Mouse (Mus musculus) liver, embryonic 14.5 days (tissue): ENCODE measurements at regions not wholly inside any gene's neighbourhood (a gene's known extent, or its start where the extent isn't known, plus 50 kb on each side); places are given as distances from the start of the nearest gene placed in this dataset.

ENCODE experiments used
- ATAC-seq: fragments of 200-750 bp; cut with Nextera tagmentation; 2 replicates; pipeline ENCODE4 v1.8.0; 2017; ENCODE audit warnings: moderate number of reproducible peaks, mild to moderate bottlenecking, moderate library complexity; ENCODE audit not compliant: insufficient read depth
- DNase-seq, 3 experiments: peaks; one replicate each; pipeline ENCODE4 v3.0.0-alpha.2; 2012 to 2013; ENCODE audit warnings: low read depth in 3 of 3, low spot score in 3 of 3
- H3K27ac ChIP-seq: fragments of 300-500 bp; sonication (generic); 2 replicates; pipeline ENCODE4 v1.5.1; 2014; ENCODE audit warnings: moderate library complexity, mild to moderate bottlenecking, control low read depth, inconsistent platforms
- H3K27me3 ChIP-seq: fragments of 300-500 bp; sonication (generic); 2 replicates; pipeline ENCODE4 v1.6.1; 2014; ENCODE audit warnings: mild to moderate bottlenecking, low read length, moderate library complexity; ENCODE audit not compliant: control insufficient read depth, insufficient read depth
- H3K36me3 ChIP-seq: fragments of 300-500 bp; sonication (generic); replicated peaks from 2 replicates; pipeline ENCODE4 v1.6.1; 2014; ENCODE audit warnings: low read depth; ENCODE audit not compliant: control insufficient read depth, insufficient read depth
- H3K4me1 ChIP-seq, 2 experiments: fragments of 200-500 bp in 1 of 2; fragments of 300-500 bp in 1 of 2; sonication (generic) in 1 of 2; replicated peaks; 2 replicates each; pipeline ENCODE4 v1.6.1; 2012 to 2014; ENCODE audit warnings: antibody characterized with exemption in 1 of 2, inconsistent platforms in 1 of 2, low read length in 1 of 2; ENCODE audit not compliant: control insufficient read depth in 2 of 2, insufficient read depth in 2 of 2
- H3K4me2 ChIP-seq: fragments of 300-500 bp; sonication (generic); 2 replicates; pipeline ENCODE4 v1.6.1; 2014; ENCODE audit warnings: low read depth, mild to moderate bottlenecking, control low read depth, moderate library complexity
- H3K4me3 ChIP-seq, 2 experiments: fragments of 200-500 bp in 1 of 2; fragments of 300-500 bp in 1 of 2; sonication (generic) in 1 of 2; 2 replicates each; pipeline ENCODE4 v1.5.1; 2012 to 2014; ENCODE audit warnings: low read depth in 2 of 2, low read length in 2 of 2, mild to moderate bottlenecking in 2 of 2, control low read depth in 1 of 2, inconsistent platforms in 1 of 2, moderate library complexity in 1 of 2; ENCODE audit not compliant: insufficient read depth in 1 of 2
- H3K9ac ChIP-seq: fragments of 300-500 bp; sonication (generic); replicated peaks from 2 replicates; pipeline ENCODE4 v1.6.1; 2014; ENCODE audit warnings: mild to moderate bottlenecking, control low read depth, moderate library complexity
- H3K9me3 ChIP-seq: fragments of 300-500 bp; sonication (generic); 2 replicates; pipeline ENCODE4 v1.6.1; 2016; ENCODE audit warnings: low read length, mixed read lengths; ENCODE audit not compliant: control insufficient read depth
- CTCF ChIP-seq: IDR thresholded peaks from 2 replicates; pipeline ENCODE4 v1.5.1; 2016; ENCODE audit warnings: antibody characterized with exemption, low read depth, control low read depth
- EP300 ChIP-seq: IDR thresholded peaks from 2 replicates; pipeline ENCODE4 v1.6.1; 2016; ENCODE audit warnings: antibody characterized with exemption, low read depth
- WGBS: fragments of 180-500 bp; shearing (Covaris S2); extraction: QIAGEN DNeasy Blood & Tissue Kit; methylation state at CpG from one replicate; pipeline ENCODE4 v1.1.7; 2014; ENCODE audit not compliant: insufficient replicate concordance; 5-methylcytosine and 5-hydroxymethylcytosine counted together

- no peak overlapping the region for H3K9ac ChIP-seq
- no peaks in the 10 kb centered on the region for H3K9me3 ChIP-seq
- no peak overlapping the region for H3K4me3 ChIP-seq
- 64% methylated on average over 5 of the region's 5 CpGs for WGBS
- no peak overlapping the region for H3K4me2 ChIP-seq
- no peak overlapping the region for H3K27ac ChIP-seq
- no peaks in the 10 kb centered on the region for H3K36me3 ChIP-seq
- H3K4me1 ChIP-seq: no peaks in the 10 kb centered on the region
- ATAC-seq (no peak), DNase-seq (no peak)
- no peaks in the 10 kb centered on the region for H3K27me3 ChIP-seq
- no peak for TF ChIP-seq CTCF
- TF ChIP-seq EP300: no peak
Observed at GRCm38 (mm10) chr2:51267662-51268061, 118.8 kb upstream of the Rnd3 start.

- Histone ChIP-seq H3K9me3 (no peaks in the 10 kb centered on the region), H3K27me3 (no peaks in the 10 kb centered on the region), H3K9ac (no peak overlapping the region), H3K4me1 (no peaks in the 10 kb centered on the region), H3K36me3 (no peaks in the 10 kb centered on the region), H3K4me2 (no peak overlapping the region), H3K27ac (no peak overlapping the region), H3K4me3 (no peak overlapping the region)
- no peak for ATAC-seq
- DNase-seq: no peak
- TF ChIP-seq CTCF (no peak), EP300 (no peak)
- 64% methylated on average over 1 of the region's 1 CpGs for WGBS
Observed at GRCm38 (mm10) chr2:51262506-51262905, 113.6 kb upstream of the Rnd3 start.

GRCm38 (mm10) chr2:51250798-51251197, 101.9 kb upstream of the Rnd3 start:
- Histone ChIP-seq H3K9me3 (no peaks in the 10 kb centered on the region), H3K4me3 (no peak overlapping the region), H3K27me3 (no peaks in the 10 kb centered on the region), H3K9ac (no peak overlapping the region), H3K4me2 (no peak overlapping the region), H3K36me3 (no peaks in the 10 kb centered on the region), H3K27ac (no peak overlapping the region), H3K4me1 (no peaks in the 10 kb centered on the region)
- 64% methylated on average over 6 of the region's 6 CpGs for WGBS
- TF ChIP-seq CTCF (no peak), EP300 (no peak)
- DNase-seq: no peak
- ATAC-seq: no peak

DNA sequence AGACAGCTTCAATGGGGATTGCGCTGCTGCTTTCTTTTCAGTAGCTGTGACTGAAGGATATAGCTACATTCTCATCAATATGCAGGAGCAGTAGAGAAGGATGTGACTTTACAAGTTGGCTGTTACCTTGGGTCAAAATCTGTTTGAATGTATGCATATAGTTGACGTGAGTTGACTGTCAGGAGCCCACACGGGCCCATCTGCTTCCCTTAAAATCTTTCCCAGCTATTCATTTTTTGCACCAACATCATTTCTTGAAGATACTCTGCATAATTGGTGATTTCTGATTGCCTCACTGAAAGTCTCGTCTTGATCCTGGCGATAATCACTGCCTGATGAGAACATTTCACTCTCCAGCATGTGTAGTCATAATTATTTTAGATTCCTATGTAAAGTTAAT, 92.7 kb upstream of the Rnd3 start:
- H3K27me3 ChIP-seq: no peaks in the 10 kb centered on the region
- H3K9ac ChIP-seq: no peak overlapping the region
- no peaks in the 10 kb centered on the region for H3K36me3 ChIP-seq
- H3K4me1 ChIP-seq: no peaks in the 10 kb centered on the region
- no peaks in the 10 kb centered on the region for H3K9me3 ChIP-seq
- ATAC-seq: no peak
- WGBS: 52% methylated on average over 5 of the region's 5 CpGs
- no peak overlapping the region for H3K4me2 ChIP-seq
- no peak overlapping the region for H3K27ac ChIP-seq
- DNase-seq: no peak
- TF ChIP-seq EP300 (no peak), CTCF (no peak)
- H3K4me3 ChIP-seq: no peak overlapping the region

DNA sequence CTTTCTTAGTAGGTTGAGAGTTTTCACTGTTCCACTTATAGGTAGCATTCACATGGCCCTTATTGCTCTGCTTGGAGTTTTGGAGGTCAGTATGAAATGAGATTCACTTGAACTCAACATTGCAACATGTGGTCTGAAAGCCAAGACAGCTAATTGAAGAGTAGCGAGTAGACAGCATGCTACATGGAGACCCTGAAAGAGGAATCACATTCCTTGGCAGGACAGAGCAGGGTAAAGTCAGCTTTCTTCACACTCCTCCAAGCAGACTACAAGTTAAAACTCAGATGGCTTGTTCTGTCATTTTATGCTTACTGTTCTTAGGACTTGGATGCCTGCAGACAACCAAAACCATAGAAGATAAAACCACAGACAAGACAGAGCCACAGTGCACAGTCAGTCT, 91.1 kb upstream of the Rnd3 start:
- no peak for DNase-seq
- no peaks in the 10 kb centered on the region for H3K9me3 ChIP-seq
- no peaks in the 10 kb centered on the region for H3K27me3 ChIP-seq
- no peaks in the 10 kb centered on the region for H3K36me3 ChIP-seq
- no peak for ATAC-seq
- H3K4me3 ChIP-seq: no peak overlapping the region
- H3K9ac ChIP-seq: no peak overlapping the region
- WGBS: 67% methylated on average over 1 of the region's 1 CpGs
- no peaks in the 10 kb centered on the region for H3K4me1 ChIP-seq
- H3K27ac ChIP-seq: no peak overlapping the region
- H3K4me2 ChIP-seq: no peak overlapping the region
- TF ChIP-seq EP300: no peak

GRCm38 (mm10) chr2:51238992-51239391, 90.1 kb upstream of the Rnd3 start:
- Histone ChIP-seq H3K36me3 (no peaks in the 10 kb centered on the region), H3K4me1 (no peaks in the 10 kb centered on the region), H3K27me3 (no peaks in the 10 kb centered on the region), H3K4me3 (no peak overlapping the region), H3K9me3 (no peaks in the 10 kb centered on the region), H3K4me2 (no peak overlapping the region), H3K27ac (no peak overlapping the region), H3K9ac (no peak overlapping the region)
- WGBS: 28% methylated on average over 4 of the region's 4 CpGs
- ATAC-seq: no peak
- DNase-seq: no peak
- TF ChIP-seq CTCF (no peak), EP300 (no peak)
